Mouse (Mus musculus): Measurements from ENCODE around the gene Trpv6. TPM values are rescaled to one million over a fixed set of nuclear protein-coding genes. Genes with fewer than 3 reads are reported as not detected.

Gene Trpv6
- polyA plus RNA-seq, 1 experiment from 2014 or later = 0.07 TPM

DNA sequence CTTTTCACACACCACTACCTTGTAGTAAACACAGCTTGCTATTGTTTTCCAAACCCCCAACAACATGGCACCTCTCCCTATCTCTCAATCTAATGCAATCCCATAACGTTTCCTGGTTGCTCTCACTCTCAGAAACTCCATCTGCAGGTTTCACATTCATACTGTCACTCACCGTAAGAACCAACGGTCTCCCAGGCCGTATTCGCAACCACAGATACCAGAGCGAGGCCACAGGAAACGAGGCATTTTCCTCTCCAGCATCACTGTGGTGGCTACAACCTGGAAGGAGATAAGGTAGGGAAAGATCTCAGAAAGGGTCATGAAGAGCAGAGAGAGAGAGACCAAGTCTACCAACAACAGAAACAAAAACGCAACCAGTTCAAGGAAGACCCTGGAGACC lies 18.4 kb upstream of the Trpv6 start:
- Histone ChIP-seq H3K4me2 (no peak overlapping the region), H3K27me3 (replicated peaks; ENCODE audit: control insufficient read depth, insufficient read depth, low read length) (no peaks in the 10 kb centered on the region), H3K27ac (ENCODE audit: low read depth, low read length) (no peak overlapping the region), H3K4me3 (ENCODE audit: low read depth, low read length) (no peak overlapping the region), H3K36me3 (ENCODE audit: control insufficient read depth, insufficient read depth, low read length) (no peaks in the 10 kb centered on the region), H3K9me3 (ENCODE audit: control insufficient read depth, low read length) (no peaks in the 10 kb centered on the region), H3K9ac (ENCODE audit: low read depth, low read length) (no peak overlapping the region), H3K4me1 (replicated peaks; ENCODE audit: control insufficient read depth, insufficient read depth, low read length) (no peaks in the 10 kb centered on the region)
- 42% methylated on average over 8 of the region's 8 CpGs for WGBS
- DNase-seq (ENCODE audit: low spot score) = no peak
- no peak for ATAC-seq (replicated peaks; ENCODE audit: low FRiP score)

DNA sequence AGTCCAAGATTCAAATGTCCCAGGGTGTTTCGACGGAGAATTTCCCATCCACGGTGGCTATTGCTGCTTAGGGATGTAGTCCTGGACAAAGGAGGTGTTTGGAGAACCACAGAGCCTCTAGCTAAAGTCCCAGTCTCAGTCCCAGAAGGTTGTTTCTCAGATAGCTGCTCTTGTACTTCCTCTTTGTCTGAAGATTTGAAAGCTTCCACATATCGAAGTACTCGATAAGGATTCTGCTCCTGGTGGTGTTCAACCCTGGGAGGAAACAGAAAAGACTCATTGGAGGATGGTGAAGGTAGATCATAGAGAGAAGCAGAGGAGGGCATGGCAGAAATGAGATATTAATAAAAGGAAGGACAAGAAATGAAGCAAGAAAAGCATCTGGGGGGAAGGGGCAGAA lies 17.0 kb upstream of the Trpv6 start:
- Histone ChIP-seq H3K27me3 (replicated peaks; ENCODE audit: control insufficient read depth, insufficient read depth, low read length) (no peaks in the 10 kb centered on the region), H3K4me3 (ENCODE audit: low read depth, low read length) (no peak overlapping the region)
- 67% methylated on average over 5 of the region's 5 CpGs for WGBS

GRCm38 (mm10) chr6:41646672-41647071 lies 10.5 kb upstream of the Trpv6 start:
- H3K27ac ChIP-seq (ENCODE audit: low read depth, low read length) = no peak overlapping the region
- no peaks in the 10 kb centered on the region; the same call in 1 of the 2 replicates for H3K27me3 ChIP-seq (replicated peaks; ENCODE audit: control insufficient read depth, insufficient read depth, low read length)
- H3K4me1 ChIP-seq (replicated peaks; ENCODE audit: control insufficient read depth, insufficient read depth, low read length) = no peaks in the 10 kb centered on the region
- no peak overlapping the region for H3K4me3 ChIP-seq (ENCODE audit: low read depth, low read length)
- H3K9me3 ChIP-seq (ENCODE audit: control insufficient read depth, low read length) = no peaks in the 10 kb centered on the region
- H3K9ac ChIP-seq (ENCODE audit: low read depth, low read length) = no peak overlapping the region
- no peak overlapping the region for H3K4me2 ChIP-seq
- ATAC-seq (replicated peaks; ENCODE audit: low FRiP score) = no peak
- DNase-seq (ENCODE audit: low spot score) = no peak
- no peaks in the 10 kb centered on the region for H3K36me3 ChIP-seq (ENCODE audit: control insufficient read depth, insufficient read depth, low read length)

More for the DNA sequence above, 17.0 kb upstream of the Trpv6 start:
- Histone ChIP-seq H3K4me2 (no peak overlapping the region), H3K27ac (ENCODE audit: low read depth, low read length) (no peak overlapping the region), H3K4me1 (replicated peaks; ENCODE audit: control insufficient read depth, insufficient read depth, low read length) (no peaks in the 10 kb centered on the region), H3K9me3 (ENCODE audit: control insufficient read depth, low read length) (no peaks in the 10 kb centered on the region), H3K9ac (ENCODE audit: low read depth, low read length) (no peak overlapping the region), H3K36me3 (ENCODE audit: control insufficient read depth, insufficient read depth, low read length) (no peaks in the 10 kb centered on the region)
- no peak for DNase-seq (ENCODE audit: low spot score)
- no peak for ATAC-seq (replicated peaks; ENCODE audit: low FRiP score)

- Histone ChIP-seq H3K9ac (ENCODE audit: low read depth, low read length) (no peak overlapping the region), H3K4me1 (replicated peaks; ENCODE audit: control insufficient read depth, insufficient read depth, low read length) (0 out of 2 replicates have a peak, but pooled peaks cover 1% of the 10 kb centered on the region), H3K27ac (ENCODE audit: low read depth, low read length) (no peak overlapping the region), H3K9me3 (ENCODE audit: control insufficient read depth, low read length) (no peaks in the 10 kb centered on the region), H3K4me3 (ENCODE audit: low read depth, low read length) (no peak overlapping the region), H3K36me3 (ENCODE audit: control insufficient read depth, insufficient read depth, low read length) (no peaks in the 10 kb centered on the region), H3K4me2 (no peak overlapping the region), H3K27me3 (replicated peaks; ENCODE audit: control insufficient read depth, insufficient read depth, low read length) (no peaks in the 10 kb centered on the region; the same call in 1 of the 2 replicates)
- whole genome bisulfite sequencing = 83% methylated on average over 3 of the region's 3 CpGs
- no peak for ATAC-seq (replicated peaks; ENCODE audit: low FRiP score)
- no peak for DNase-seq (ENCODE audit: low spot score)
Measured at GRCm38 (mm10) chr6:41646220-41646619, 10.0 kb upstream of the Trpv6 start.

GRCm38 (mm10) chr6:41643227-41643626 lies 7.0 kb upstream of the Trpv6 start:
- Histone ChIP-seq H3K4me1 (replicated peaks; ENCODE audit: control insufficient read depth, insufficient read depth, low read length) (0 out of 2 replicates have a peak, but pooled peaks cover 2% of the 10 kb centered on the region), H3K4me2 (no peak overlapping the region), H3K27ac (ENCODE audit: low read depth, low read length) (no peak overlapping the region), H3K9me3 (ENCODE audit: control insufficient read depth, low read length) (no peaks in the 10 kb centered on the region), H3K4me3 (ENCODE audit: low read depth, low read length) (no peak overlapping the region), H3K27me3 (replicated peaks; ENCODE audit: control insufficient read depth, insufficient read depth, low read length) (no peaks in the 10 kb centered on the region; the same call in 1 of the 2 replicates), H3K36me3 (ENCODE audit: control insufficient read depth, insufficient read depth, low read length) (no peaks in the 10 kb centered on the region), H3K9ac (ENCODE audit: low read depth, low read length) (no peak overlapping the region)
- 79% methylated on average over 3 of the region's 3 CpGs for WGBS
- no peak for ATAC-seq (replicated peaks; ENCODE audit: low FRiP score)
- no peak for DNase-seq (ENCODE audit: low spot score)

- Histone ChIP-seq H3K27me3 (replicated peaks; ENCODE audit: control insufficient read depth, insufficient read depth, low read length) (no peaks in the 10 kb centered on the region; the same call in 1 of the 2 replicates), H3K9me3 (ENCODE audit: control insufficient read depth, low read length) (no peaks in the 10 kb centered on the region), H3K9ac (ENCODE audit: low read depth, low read length) (no peak overlapping the region), H3K4me2 (no peak overlapping the region), H3K27ac (ENCODE audit: low read depth, low read length) (no peak overlapping the region), H3K36me3 (ENCODE audit: control insufficient read depth, insufficient read depth, low read length) (no peaks in the 10 kb centered on the region), H3K4me1 (replicated peaks; ENCODE audit: control insufficient read depth, insufficient read depth, low read length) (0 out of 2 replicates have a peak, but pooled peaks cover 2% of the 10 kb centered on the region), H3K4me3 (ENCODE audit: low read depth, low read length) (no peak overlapping the region)
- DNase-seq (ENCODE audit: low spot score) (no peak), ATAC-seq (replicated peaks; ENCODE audit: low FRiP score) (no peak)
- WGBS = 71% methylated on average over 4 of the region's 4 CpGs
Measured at GRCm38 (mm10) chr6:41642765-41643164, 6.6 kb upstream of the Trpv6 start.

DNA sequence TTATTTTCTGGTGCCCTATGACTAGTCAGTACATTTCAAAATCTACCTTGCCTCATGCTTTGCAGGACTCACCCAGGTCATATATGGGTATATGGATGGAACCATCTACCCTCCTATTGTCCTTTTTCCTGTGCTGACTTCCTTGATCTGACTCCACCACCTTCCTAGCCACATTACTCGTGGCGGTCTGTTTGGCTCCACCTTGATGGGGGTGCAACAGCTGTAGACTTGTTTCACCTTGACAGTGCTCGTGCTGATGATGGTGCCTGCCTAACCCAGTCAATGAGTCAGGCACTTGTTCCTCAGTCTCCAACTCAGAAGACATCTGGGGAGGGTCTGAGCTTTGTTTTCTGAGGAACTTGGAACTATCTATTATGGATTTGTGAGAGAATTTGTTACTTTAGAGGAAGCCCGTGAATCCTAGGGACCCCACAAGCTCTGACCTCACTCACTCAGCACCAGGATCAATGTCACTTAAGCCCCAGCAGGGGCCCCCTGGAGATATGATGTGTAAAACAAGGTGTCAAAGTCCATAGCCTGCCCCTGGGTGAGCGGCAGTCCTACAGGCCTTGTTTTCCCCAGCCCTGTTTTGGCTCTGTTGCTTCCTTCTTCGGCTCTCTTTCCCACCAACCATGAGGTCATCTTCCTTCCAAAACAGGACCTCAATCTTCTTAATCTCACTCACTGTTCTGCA lies 5.1 kb upstream of the Trpv6 start:
- Histone ChIP-seq H3K4me2 (no peak overlapping the region), H3K4me3 (ENCODE audit: low read depth, low read length) (no peak overlapping the region), H3K36me3 (ENCODE audit: control insufficient read depth, insufficient read depth, low read length) (no peaks in the 10 kb centered on the region), H3K9me3 (ENCODE audit: control insufficient read depth, low read length) (no peaks in the 10 kb centered on the region), H3K9ac (ENCODE audit: low read depth, low read length) (no peak overlapping the region), H3K27ac (ENCODE audit: low read depth, low read length) (no peak overlapping the region), H3K27me3 (replicated peaks; ENCODE audit: control insufficient read depth, insufficient read depth, low read length) (no peaks in the 10 kb centered on the region; the same call in 1 of the 2 replicates), H3K4me1 (replicated peaks; ENCODE audit: control insufficient read depth, insufficient read depth, low read length) (0 out of 2 replicates have a peak, but pooled peaks cover 2% of the 10 kb centered on the region)
- WGBS = 69% methylated on average over 6 of the region's 6 CpGs
- ATAC-seq (replicated peaks; ENCODE audit: low FRiP score) (no peak), DNase-seq (ENCODE audit: low spot score) (no peak)

- WGBS = 64% methylated on average over 3 of the region's 3 CpGs
- H3K27ac ChIP-seq (ENCODE audit: low read depth, low read length) = no peak overlapping the region
Measured at GRCm38 (mm10) chr6:41640449-41640848, 4.2 kb upstream of the Trpv6 start.

DNA sequence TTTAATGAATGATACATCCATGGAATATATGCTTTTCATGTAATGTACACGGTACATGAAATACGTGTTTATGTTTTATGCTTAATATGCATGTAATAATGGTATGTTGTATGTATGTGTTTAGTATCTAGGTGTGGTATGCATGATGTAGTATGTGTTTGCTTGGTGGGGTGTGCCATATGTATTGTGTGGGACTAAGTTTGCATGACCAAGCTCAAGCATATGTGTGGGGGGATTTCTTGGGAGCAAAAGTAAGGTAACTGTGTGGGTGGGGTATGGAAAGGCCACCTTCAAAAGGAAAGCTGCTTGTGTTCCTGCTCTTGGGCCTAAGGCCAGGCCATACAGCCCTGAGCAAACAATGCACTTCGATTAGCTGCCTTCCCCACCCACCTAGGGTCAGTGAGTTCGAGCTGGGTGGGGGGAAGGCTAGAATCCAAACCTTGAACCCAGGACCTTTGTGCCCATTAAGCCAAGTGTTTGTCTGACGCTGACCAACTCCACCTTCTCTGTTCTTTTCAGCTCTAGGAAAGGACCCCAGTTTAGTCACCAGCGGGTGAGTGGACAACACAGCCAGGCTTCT lies 1.8 kb upstream of the Trpv6 start:
- Histone ChIP-seq H3K4me2 (no peak overlapping the region), H3K9me3 (ENCODE audit: control insufficient read depth, low read length) (no peaks in the 10 kb centered on the region), H3K4me3 (ENCODE audit: low read depth, low read length) (no peak overlapping the region), H3K27me3 (replicated peaks; ENCODE audit: control insufficient read depth, insufficient read depth, low read length) (no peaks in the 10 kb centered on the region), H3K9ac (ENCODE audit: low read depth, low read length) (no peak overlapping the region), H3K4me1 (replicated peaks; ENCODE audit: control insufficient read depth, insufficient read depth, low read length) (0 out of 2 replicates have a peak, but pooled peaks cover 2% of the 10 kb centered on the region), H3K27ac (ENCODE audit: low read depth, low read length) (no peak overlapping the region), H3K36me3 (ENCODE audit: control insufficient read depth, insufficient read depth, low read length) (no peaks in the 10 kb centered on the region)
- DNase-seq (ENCODE audit: low spot score) = no peak
- ATAC-seq (replicated peaks; ENCODE audit: low FRiP score) = peak; percentile 35; the same call in 1 of the 2 replicates
- WGBS = 73% methylated on average over 6 of the region's 6 CpGs

More at GRCm38 (mm10) chr6:41640449-41640848, 4.2 kb upstream of the Trpv6 start:
- Histone ChIP-seq H3K4me3 (ENCODE audit: low read depth, low read length) (no peak overlapping the region), H3K9ac (ENCODE audit: low read depth, low read length) (no peak overlapping the region), H3K27me3 (replicated peaks; ENCODE audit: control insufficient read depth, insufficient read depth, low read length) (no peaks in the 10 kb centered on the region), H3K4me2 (no peak overlapping the region), H3K9me3 (ENCODE audit: control insufficient read depth, low read length) (no peaks in the 10 kb centered on the region), H3K4me1 (replicated peaks; ENCODE audit: control insufficient read depth, insufficient read depth, low read length) (0 out of 2 replicates have a peak, but pooled peaks cover 2% of the 10 kb centered on the region), H3K36me3 (ENCODE audit: control insufficient read depth, insufficient read depth, low read length) (no peaks in the 10 kb centered on the region)
- DNase-seq (ENCODE audit: low spot score) (no peak), ATAC-seq (replicated peaks; ENCODE audit: low FRiP score) (no peak)
